8 mouse cellular contexts compared by ENCODE assay signal in the genomic region with DNA sequence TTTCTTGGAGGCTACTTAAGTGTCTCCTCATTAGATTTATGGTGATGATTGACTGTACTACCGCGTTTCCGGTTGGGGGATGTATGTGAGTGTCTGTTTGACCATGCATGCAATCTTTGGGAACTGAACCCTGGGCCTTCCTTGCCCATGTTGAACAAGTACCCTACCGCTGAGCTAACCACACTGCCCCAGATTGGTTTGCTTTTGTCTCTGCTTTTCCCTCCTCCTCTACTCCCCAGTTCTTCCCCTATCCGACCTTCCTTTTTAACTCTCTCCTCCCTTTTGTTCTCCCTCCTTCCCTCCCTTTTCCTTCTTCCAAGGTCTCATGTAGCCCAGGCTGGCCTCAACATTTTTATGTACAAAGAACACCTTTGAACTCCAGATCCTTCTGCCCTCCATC. TPM values are rescaled to one million over a fixed set of nuclear protein-coding genes. Genes with fewer than 3 reads are reported as not detected.
DNase-seq lines count a peak whose midpoint lies in the region; ATAC-seq and TF ChIP-seq lines count a peak whose summit lies in the region.

No protein-coding gene starts in this region.

- intact Hi-C loops in heart, postnatal 14 days (cut with DNase I) = no loop called here

- no peaks in the 10 kb centered on the region for H3K9me3 ChIP-seq in heart, embryonic 14.5 days (ENCODE audit: control insufficient read depth, low read length)
- H3K9me3 ChIP-seq in hindbrain, embryonic 14.5 days (ENCODE audit: control insufficient read depth, low read length) = no peaks in the 10 kb centered on the region
- no peaks in the 10 kb centered on the region for H3K9me3 ChIP-seq in midbrain, embryonic 13.5 days

- H3K9ac ChIP-seq in heart, embryonic 14.5 days (ENCODE audit: low read length) = peak overlapping the region; percentile 72
- H3K9ac ChIP-seq in hindbrain, embryonic 14.5 days = no peak overlapping the region; the same call in 1 of the 2 replicates
- peak overlapping the region; percentile 65; the same call in 1 of the 2 replicates for H3K9ac ChIP-seq in midbrain, embryonic 13.5 days (replicated peaks)

- H3K27ac ChIP-seq in heart, embryonic 14.5 days (replicated peaks in 1 of 2; ENCODE audit: control insufficient read depth in 1 of 2, insufficient read depth in 1 of 2, low read depth in 2 of 2, low read length in 2 of 2) = no peak overlapping the region
- H3K27ac ChIP-seq in bone marrow macrophage, adult 2 months (ENCODE audit: insufficient read depth, low read depth, low read length) = no peak overlapping the region
- no peak overlapping the region for H3K27ac ChIP-seq in hindbrain, embryonic 14.5 days
- H3K27ac ChIP-seq in midbrain, embryonic 13.5 days = no peak overlapping the region
- H3K27ac ChIP-seq in layer of hippocampus, adult 2 months = no peak overlapping the region

- H3K36me3 ChIP-seq in heart, embryonic 14.5 days (ENCODE audit: control insufficient read depth, insufficient read depth, low read length) = peaks cover 30% of the 10 kb centered on the region
- peaks cover 10% of the 10 kb centered on the region; the same call in 1 of the 2 replicates for H3K36me3 ChIP-seq in hindbrain, embryonic 14.5 days (replicated peaks; ENCODE audit: control insufficient read depth, insufficient read depth)
- H3K36me3 ChIP-seq in midbrain, embryonic 13.5 days = peaks cover 19% of the 10 kb centered on the region

- 7% methylated on average over 5 of the region's 5 CpGs for WGBS in heart, embryonic 14.5 days
- 2% methylated on average over 5 of the region's 5 CpGs for WGBS in hindbrain, embryonic 14.5 days
- WGBS in midbrain, embryonic 13.5 days = under 1% methylated on average over 5 of the region's 5 CpGs

- no peak for ATAC-seq in heart, embryonic 14.5 days (ENCODE audit: insufficient number of reproducible peaks, insufficient read depth, low FRiP score, low read depth)
- no peak for ATAC-seq in hindbrain, embryonic 14.5 days (ENCODE audit: low FRiP score)
- ATAC-seq in midbrain, embryonic 13.5 days = no peak

- peak overlapping the region; percentile 49 to 61 for H3K4me3 ChIP-seq in heart, embryonic 14.5 days (ENCODE audit: control insufficient read depth in 1 of 2, insufficient read depth in 1 of 2, low read depth in 1 of 2, low read length in 2 of 2)
- peak overlapping the region; percentile 85 for H3K4me3 ChIP-seq in bone marrow macrophage, adult 2 months (ENCODE audit: insufficient read depth, low read length)
- peak overlapping the region; percentile 35 for H3K4me3 ChIP-seq in hindbrain, embryonic 14.5 days (replicated peaks; ENCODE audit: low read length)
- peak overlapping the region; percentile 50 for H3K4me3 ChIP-seq in midbrain, embryonic 13.5 days (replicated peaks)
- no peak overlapping the region for H3K4me3 ChIP-seq in layer of hippocampus, adult 2 months

- TF ChIP-seq CTCF in bone marrow macrophage, adult 2 months (IDR thresholded peaks at IDR 0.05; ENCODE audit: low read depth, low read length) = no peak
- no peak for TF ChIP-seq CTCF in layer of hippocampus, adult 2 months (conservative IDR thresholded peaks at IDR 0.05)

- no peak for DNase-seq in heart, postnatal 14 days
- DNase-seq in hindbrain, embryonic 14.5 days (ENCODE audit: low spot score) = no peak
- DNase-seq in layer of hippocampus, adult 2 months (ENCODE audit: low spot score in 2 of 2) = no peak
- no peak for DNase-seq in urinary bladder, postnatal 14 days (ENCODE audit: low spot score)
- DNase-seq in cerebellum, postnatal 4 days (ENCODE audit: low spot score in 2 of 2) = no peak

- no peaks in the 10 kb centered on the region for H3K27me3 ChIP-seq in heart, embryonic 14.5 days (ENCODE audit: control insufficient read depth, insufficient read depth, low read length)
- H3K27me3 ChIP-seq in hindbrain, embryonic 14.5 days (ENCODE audit: control insufficient read depth, insufficient read depth, low read length) = no peaks in the 10 kb centered on the region
- no peaks in the 10 kb centered on the region for H3K27me3 ChIP-seq in midbrain, embryonic 13.5 days

- peaks cover 0 to 9% of the 10 kb centered on the region in 2 experiments; a peak in 1 of 4 replicates for H3K4me1 ChIP-seq in heart, embryonic 14.5 days (ENCODE audit: control insufficient read depth in 2 of 2, insufficient read depth in 2 of 2, low read length in 2 of 2)
- H3K4me1 ChIP-seq in bone marrow macrophage, adult 2 months (ENCODE audit: control insufficient read depth, insufficient read depth, low read length) = 0 out of 2 replicates have a peak, but pooled peaks cover 2% of the 10 kb centered on the region
- peaks cover 8% of the 10 kb centered on the region; the same call in 1 of the 2 replicates for H3K4me1 ChIP-seq in hindbrain, embryonic 14.5 days (replicated peaks; ENCODE audit: control insufficient read depth, insufficient read depth, low read length)
- H3K4me1 ChIP-seq in midbrain, embryonic 13.5 days (replicated peaks) = peaks cover 20% of the 10 kb centered on the region

- H3K4me2 ChIP-seq in heart, embryonic 14.5 days (ENCODE audit: low read length) = peak overlapping the region; percentile 88
- peak overlapping the region; percentile 68 for H3K4me2 ChIP-seq in hindbrain, embryonic 14.5 days (replicated peaks)
- H3K4me2 ChIP-seq in midbrain, embryonic 13.5 days (replicated peaks) = peak overlapping the region; percentile 79

- TF ChIP-seq POLR2A in bone marrow macrophage, adult 2 months (IDR thresholded peaks at IDR 0.05; ENCODE audit: borderline replicate concordance, low read depth, low read length) = no peak

RNA-seq across cellular contexts. Expression of a gene that starts 1.1 kb away (rescaled TPM):
- polyA plus RNA-seq in heart, embryonic 14.5 days (2014; fragmentation: Nextera tagmentation; extraction: Ambion mirVana) = 86.3 and 86.8 TPM in 2 replicates
- 1 to 10 TPM; 3.8 to 8.1 TPM for total RNA-seq in heart, postnatal 14 days (2021)
- 60.9 and 62.4 TPM in 2 replicates for polyA plus RNA-seq in bone marrow macrophage, adult 2 months (2012; ENCODE audit: insufficient read depth, insufficient read length, missing spikeins)
- 18.1 and 18.3 TPM in 2 replicates for polyA plus RNA-seq in hindbrain, embryonic 14.5 days (2014; fragmentation: Nextera tagmentation; extraction: Ambion mirVana)
- 62.0 and 72.5 TPM in 2 replicates for polyA plus RNA-seq in midbrain, embryonic 13.5 days (2015; fragmentation: Nextera tagmentation; extraction: Ambion mirVana)
- under 1 TPM; 0.64 to 0.97 TPM for total RNA-seq in layer of hippocampus, adult 2 months (2021)

RNA-seq across cellular contexts. Expression of a gene that starts 17.5 kb away (rescaled TPM):
- 25.5 and 25.6 TPM in 2 replicates for polyA plus RNA-seq in heart, embryonic 14.5 days (2014; fragmentation: Nextera tagmentation; extraction: Ambion mirVana)
- 10 to 100 TPM; 18.9 to 19.0 TPM for total RNA-seq in heart, postnatal 14 days (2021)
- 20.2 and 21.2 TPM in 2 replicates for polyA plus RNA-seq in bone marrow macrophage, adult 2 months (2012; ENCODE audit: insufficient read depth, insufficient read length, missing spikeins)
- polyA plus RNA-seq in hindbrain, embryonic 14.5 days (2014; fragmentation: Nextera tagmentation; extraction: Ambion mirVana) = 35.5 and 36.7 TPM in 2 replicates
- polyA plus RNA-seq in midbrain, embryonic 13.5 days (2015; fragmentation: Nextera tagmentation; extraction: Ambion mirVana) = 31.3 and 32.2 TPM in 2 replicates
- 10 to 100 TPM; 39.0 to 41.2 TPM for total RNA-seq in layer of hippocampus, adult 2 months (2021)

RNA-seq across cellular contexts. Expression of a gene that starts 17.6 kb away (rescaled TPM):
- polyA plus RNA-seq in heart, embryonic 14.5 days (2014; fragmentation: Nextera tagmentation; extraction: Ambion mirVana) = 14.8 and 14.9 TPM in 2 replicates
- 10 to 100 TPM; 12.4 to 13.7 TPM for total RNA-seq in heart, postnatal 14 days (2021)
- polyA plus RNA-seq in bone marrow macrophage, adult 2 months (2012; ENCODE audit: insufficient read depth, insufficient read length, missing spikeins) = 18.7 and 19.3 TPM in 2 replicates
- 23.6 and 28.9 TPM in 2 replicates for polyA plus RNA-seq in hindbrain, embryonic 14.5 days (2014; fragmentation: Nextera tagmentation; extraction: Ambion mirVana)
- polyA plus RNA-seq in midbrain, embryonic 13.5 days (2015; fragmentation: Nextera tagmentation; extraction: Ambion mirVana) = 24.5 and 25.4 TPM in 2 replicates
- 10 to 100 TPM; 41.6 to 44.0 TPM for total RNA-seq in layer of hippocampus, adult 2 months (2021)
